Mouse (Mus musculus) Muller cell, postnatal 12 days (primary cell): Measurements from ENCODE around the gene Chil6.

Experiments used
- DNase-seq: peaks from one replicate; pipeline ENCODE4 v3.0.0-alpha.2; 2015; ENCODE audit errors: inconsistent ontology term

Gene Chil6

GRCm38 (mm10) chr3:106406082-106406481 is at the start of gene Chil6:
Chil6 (minus strand) TSS chr3:106406182.
- no peak for DNase-seq

- DNase-seq: no peak
Observed at GRCm38 (mm10) chr3:106452616-106453015, 46.6 kb upstream of the Chil6 start.

- no peak for DNase-seq
Observed at GRCm38 (mm10) chr3:106449567-106449966, 43.6 kb upstream of the Chil6 start.

- DNase-seq: no peak
Observed at GRCm38 (mm10) chr3:106448995-106449394, 43.0 kb upstream of the Chil6 start.

GRCm38 (mm10) chr3:106448571-106448970 is 42.6 kb upstream of the Chil6 start:
- DNase-seq: peak; percentile 60
